ENCODE assay signal across 23 mouse cellular contexts in the genomic region with DNA sequence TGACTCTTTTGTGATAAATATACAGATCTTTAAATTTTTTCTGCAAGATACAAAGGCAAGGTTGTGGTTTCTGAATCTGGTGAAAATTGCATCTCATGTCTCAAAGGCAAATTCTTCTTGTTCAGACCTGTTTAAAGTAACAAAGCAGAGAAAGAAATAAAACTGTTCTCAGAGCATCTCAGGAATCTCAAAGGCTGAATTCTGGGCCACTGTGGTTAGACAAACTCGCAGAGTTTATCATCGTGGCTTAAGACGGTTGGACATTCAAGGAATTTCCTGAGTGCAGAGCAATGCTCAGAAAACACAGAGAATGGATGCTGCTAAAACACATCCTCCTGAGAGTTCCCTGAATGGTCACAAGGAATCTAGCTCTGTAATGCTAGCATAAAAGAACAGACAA.
DNase-seq lines count a peak whose midpoint lies in the region; ATAC-seq and TF ChIP-seq lines count a peak whose summit lies in the region.
"Had no signal": no experiment of that assay in that cellular context is flagged by ENCODE, and none has a peak within 500 bp of the region (broad histone marks: within the 10 kb centered on the region; RNA-seq: fewer than 3 reads in every experiment).

No protein-coding gene starts in this region.

- H3K36me3 ChIP-seq in kidney, adult 2 months (ENCODE audit: control insufficient read depth, insufficient read depth, low read length): no peaks in the 10 kb centered on the region
- no peaks in the 10 kb centered on the region for H3K36me3 ChIP-seq in kidney, embryonic 16.5 days (ENCODE audit: insufficient read depth, low read length)
- H3K36me3 ChIP-seq in forebrain, embryonic 16.5 days (ENCODE audit: control insufficient read depth, insufficient read depth): no peaks in the 10 kb centered on the region
- H3K36me3 ChIP-seq: embryonic facial prominence, embryonic 13.5 days; forebrain, embryonic 15.5 days; G1E had no signal

- H3K9me3 ChIP-seq in kidney, embryonic 16.5 days (ENCODE audit: low read length): no peaks in the 10 kb centered on the region
- no peaks in the 10 kb centered on the region for H3K9me3 ChIP-seq in forebrain, embryonic 16.5 days (ENCODE audit: control insufficient read depth, low read length)
- H3K9me3 ChIP-seq: embryonic facial prominence, embryonic 13.5 days; forebrain, embryonic 13.5 days; forebrain, embryonic 15.5 days had no signal

- H3K9ac ChIP-seq in kidney, embryonic 16.5 days (replicated peaks; ENCODE audit: low read length): no peak overlapping the region
- H3K9ac ChIP-seq in forebrain, embryonic 16.5 days (replicated peaks; ENCODE audit: low read depth, low read length): no peak overlapping the region
- H3K9ac ChIP-seq: embryonic facial prominence, embryonic 13.5 days; forebrain, embryonic 13.5 days; forebrain, embryonic 15.5 days had no signal

- ATAC-seq in kidney, embryonic 16.5 days (ENCODE audit: low FRiP score, low TSS enrichment): no peak
- no peak for ATAC-seq in forebrain, embryonic 16.5 days
- ATAC-seq: activated CD4-positive, CD25-positive, alpha-beta regulatory T cell, adult 4 months; CD4-positive, CD25-positive, alpha-beta regulatory T cell, adult 4 months; forebrain, embryonic 13.5 days; forebrain, embryonic 15.5 days had no signal

- peak; percentile 2 for DNase-seq in kidney, adult 2 months
- DNase-seq in kidney, postnatal 14 days: peak; percentile 3
- DNase-seq in kidney, adult 8-10 months: no peak
- DNase-seq in Muller cell, postnatal 12 days (ENCODE audit: inconsistent ontology term): peak; percentile 51
- DNase-seq in left cerebral cortex, postnatal 10 days (ENCODE audit: extremely low spot score in 1 of 2, low spot score in 2 of 2): no peak
- DNase-seq: adrenal gland, adult 8-10 months; adrenal gland, postnatal 14 days; adrenal gland, postnatal 36 days; B cell, adult 2 months; cerebellum, adult 11-12 months; cerebellum, adult 2 months; cerebellum, adult 9-10 months; cerebellum, postnatal 10 days; cerebellum, postnatal 25 days had no signal

- TF ChIP-seq CTCF in kidney, adult 2 months (conservative IDR thresholded peaks at IDR 0.05; ENCODE audit: insufficient read depth, insufficient read length, low read depth, low read length): no peak

- WGBS in kidney, adult 2 months: 51% methylated on average over 3 of the region's 3 CpGs
- 51% methylated on average over 3 of the region's 3 CpGs for WGBS in kidney, embryonic 16.5 days
- 84% methylated on average over 3 of the region's 3 CpGs for WGBS in forebrain, embryonic 16.5 days

- intact Hi-C loops in left cerebral cortex, postnatal 10 days (cut with DNase I): no loop called here

- no peaks in the 10 kb centered on the region for H3K27me3 ChIP-seq in kidney, adult 2 months (replicated peaks; ENCODE audit: control insufficient read depth, insufficient read depth, low read length)
- H3K27me3 ChIP-seq in kidney, embryonic 16.5 days (ENCODE audit: insufficient read depth, low read length): no peaks in the 10 kb centered on the region
- no peaks in the 10 kb centered on the region for H3K27me3 ChIP-seq in forebrain, embryonic 16.5 days (replicated peaks; ENCODE audit: control insufficient read depth, insufficient read depth, low read length)
- H3K27me3 ChIP-seq: CH12.LX; embryonic facial prominence, embryonic 13.5 days; forebrain, embryonic 13.5 days; forebrain, embryonic 15.5 days had no signal

- no peak overlapping the region for H3K4me2 ChIP-seq in kidney, embryonic 16.5 days (replicated peaks; ENCODE audit: low read depth, low read length)
- no peak overlapping the region for H3K4me2 ChIP-seq in forebrain, embryonic 16.5 days (ENCODE audit: low read length)
- H3K4me2 ChIP-seq: embryonic facial prominence, embryonic 13.5 days; forebrain, embryonic 13.5 days; forebrain, embryonic 15.5 days had no signal

- H3K4me1 ChIP-seq in kidney, adult 2 months (ENCODE audit: control insufficient read depth, insufficient read depth, low read length): no peaks in the 10 kb centered on the region
- H3K4me1 ChIP-seq in kidney, embryonic 16.5 days (ENCODE audit: insufficient read depth, low read length): no peaks in the 10 kb centered on the region
- no peaks in the 10 kb centered on the region for H3K4me1 ChIP-seq in forebrain, embryonic 16.5 days (replicated peaks; ENCODE audit: control insufficient read depth, insufficient read depth, low read length)
- H3K4me1 ChIP-seq: embryonic facial prominence, embryonic 13.5 days; forebrain, embryonic 13.5 days; forebrain, embryonic 15.5 days had no signal

- TF ChIP-seq POLR2A in kidney, adult 2 months (IDR thresholded peaks at IDR 0.05; ENCODE audit: low read depth, low read length): no peak

- H3K27ac ChIP-seq in kidney, adult 2 months (ENCODE audit: insufficient read depth, low read depth, low read length): no peak overlapping the region
- no peak overlapping the region for H3K27ac ChIP-seq in kidney, embryonic 16.5 days (ENCODE audit: low read length)
- H3K27ac ChIP-seq in forebrain, embryonic 16.5 days (ENCODE audit: low read length): no peak overlapping the region
- H3K27ac ChIP-seq: embryonic facial prominence, embryonic 13.5 days; forebrain, embryonic 13.5 days; forebrain, embryonic 15.5 days had no signal

- no peak overlapping the region for H3K4me3 ChIP-seq in kidney, adult 2 months (ENCODE audit: insufficient read depth, low read depth, low read length)
- H3K4me3 ChIP-seq in kidney, embryonic 16.5 days (ENCODE audit: low read length): no peak overlapping the region
- H3K4me3 ChIP-seq in forebrain, embryonic 16.5 days (replicated peaks; ENCODE audit: low read length): no peak overlapping the region
- H3K4me3 ChIP-seq: embryonic facial prominence, embryonic 13.5 days; forebrain, embryonic 13.5 days; forebrain, embryonic 15.5 days had no signal

Comparison
In these comparisons a context has a peak if more than half of its experiments do, and no peak if none do; other contexts are left out.
1. DNase-seq: peak in kidney, adult 2 months (single experiment), kidney, postnatal 14 days (single experiment) and Muller cell, postnatal 12 days (single experiment); none in kidney, adult 8-10 months (0 of 2) and left cerebral cortex, postnatal 10 days (0 of 2).